Mouse (Mus musculus): ENCODE results near the gene Med1. TPM values are rescaled to one million over a fixed set of nuclear protein-coding genes. Genes with fewer than 3 reads are reported as not detected.
"Not testable (repeated sequence)": the region's sequence is repeated elsewhere in the genome, so short reads cannot be mapped to it uniquely, and the experiment has no call there.

The Med1 gene
- total RNA-seq (2015) (86.9 and 89.2 TPM in 2 replicates), total RNA-seq (2017) (39.1 and 47.9 TPM in 2 replicates)

DNA sequence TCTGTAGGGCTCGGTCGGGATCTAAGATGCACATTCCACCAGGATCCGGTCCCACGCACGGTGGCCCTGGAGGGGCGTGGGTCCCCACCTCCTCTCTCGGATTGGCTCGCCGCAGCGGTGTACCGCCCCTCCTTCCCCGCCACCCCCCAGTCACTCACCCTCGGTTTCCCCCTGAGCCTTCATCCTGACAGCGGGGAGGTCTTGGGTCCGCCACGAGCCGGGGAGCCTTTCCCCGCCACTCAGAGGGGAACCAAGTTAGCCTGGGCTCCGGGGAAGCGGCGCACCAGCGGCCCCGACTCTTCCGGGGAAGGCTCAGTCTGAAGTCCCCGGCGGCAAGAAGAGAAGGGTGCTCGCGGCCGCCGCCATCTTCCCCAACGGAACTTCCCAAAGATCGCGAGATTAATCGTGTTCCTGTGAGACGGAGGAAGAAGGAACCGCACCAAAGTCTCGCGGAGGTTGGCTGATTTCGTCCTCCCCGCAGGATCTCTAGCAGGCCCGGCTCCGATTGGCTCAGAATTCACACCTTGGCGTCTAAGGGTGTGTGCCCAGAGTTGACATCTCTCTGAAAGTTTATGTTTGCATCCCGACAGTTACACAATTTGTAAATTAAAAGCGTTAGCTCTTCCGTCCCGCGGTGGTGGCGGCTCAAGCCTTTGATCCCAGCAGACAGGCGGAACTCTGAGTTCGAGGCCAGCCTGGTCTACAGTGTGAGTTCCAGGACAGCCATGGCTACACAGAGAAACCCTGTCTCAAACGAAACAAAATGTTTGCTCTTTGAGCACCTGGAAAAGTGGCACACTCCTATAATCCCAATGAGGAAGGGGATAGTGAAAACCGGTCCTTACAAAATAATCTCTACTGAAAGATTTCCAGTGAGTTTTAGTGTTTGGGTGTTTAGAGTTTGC is at the start of gene Med1:
Gene Med1 (minus strand): TSS at position 393 of the 905 bp plus-strand sequence.
- ATAC-seq (replicated peaks; ENCODE audit: poor library complexity) = peak; percentile 98

- ATAC-seq (replicated peaks; ENCODE audit: poor library complexity) = no peak
These were observed 45.9 kb upstream of the Med1 start for GRCm38 (mm10) chr11:98238995-98239394.

DNA sequence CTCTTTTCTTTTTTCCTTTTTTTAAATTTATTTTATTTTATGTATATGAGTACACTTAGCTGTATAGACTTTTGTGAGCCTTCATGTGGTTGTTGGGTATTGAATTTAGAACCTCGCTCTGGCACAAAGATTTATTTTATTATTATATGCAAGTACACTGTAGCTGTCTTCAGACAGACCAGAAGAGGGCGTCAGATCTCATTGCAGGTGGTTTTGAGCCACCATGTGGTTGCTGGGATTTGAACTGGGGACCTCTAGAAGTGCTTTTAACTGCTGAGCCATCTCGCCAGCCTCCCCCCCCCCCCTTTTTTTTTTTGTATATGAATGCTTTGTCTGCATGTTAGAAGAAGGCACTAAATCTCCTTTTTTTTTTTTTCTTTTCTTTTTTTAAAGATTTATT is 45.3 kb upstream of the Med1 start:
- no peak for ATAC-seq (replicated peaks; ENCODE audit: poor library complexity)

DNA sequence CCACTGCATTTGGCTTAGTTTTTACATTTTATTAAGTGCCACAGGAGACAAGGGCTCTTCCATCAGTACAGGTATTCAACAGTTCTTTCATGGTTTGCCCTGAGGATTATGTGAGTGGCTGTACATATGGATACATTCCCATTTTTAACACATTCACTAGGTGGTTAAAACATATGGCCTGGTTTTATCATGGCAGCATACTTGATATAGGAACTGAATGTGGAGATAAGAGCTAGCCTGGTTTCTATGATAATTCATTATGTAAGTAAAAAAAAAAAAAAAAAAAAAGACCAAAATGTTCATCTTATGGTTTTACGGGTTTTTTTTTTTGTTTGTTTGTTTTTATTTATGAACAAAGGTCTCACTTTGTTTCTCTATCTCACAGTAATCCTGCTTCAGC is 33.3 kb upstream of the Med1 start:
- ATAC-seq (replicated peaks; ENCODE audit: poor library complexity) = no peak

GRCm38 (mm10) chr11:98213311-98213710 is 20.2 kb upstream of the Med1 start:
- peak; percentile 83 for ATAC-seq (replicated peaks; ENCODE audit: poor library complexity)

- not testable (repeated sequence) for ATAC-seq (replicated peaks; ENCODE audit: poor library complexity)
These were observed 16.6 kb upstream of the Med1 start for GRCm38 (mm10) chr11:98209661-98210060.

- ATAC-seq (replicated peaks; ENCODE audit: poor library complexity) = not testable (repeated sequence)
These were observed 13.2 kb upstream of the Med1 start for GRCm38 (mm10) chr11:98206281-98206680.

GRCm38 (mm10) chr11:98205463-98205862 is 12.4 kb upstream of the Med1 start:
- ATAC-seq (replicated peaks; ENCODE audit: poor library complexity) = no peak

DNA sequence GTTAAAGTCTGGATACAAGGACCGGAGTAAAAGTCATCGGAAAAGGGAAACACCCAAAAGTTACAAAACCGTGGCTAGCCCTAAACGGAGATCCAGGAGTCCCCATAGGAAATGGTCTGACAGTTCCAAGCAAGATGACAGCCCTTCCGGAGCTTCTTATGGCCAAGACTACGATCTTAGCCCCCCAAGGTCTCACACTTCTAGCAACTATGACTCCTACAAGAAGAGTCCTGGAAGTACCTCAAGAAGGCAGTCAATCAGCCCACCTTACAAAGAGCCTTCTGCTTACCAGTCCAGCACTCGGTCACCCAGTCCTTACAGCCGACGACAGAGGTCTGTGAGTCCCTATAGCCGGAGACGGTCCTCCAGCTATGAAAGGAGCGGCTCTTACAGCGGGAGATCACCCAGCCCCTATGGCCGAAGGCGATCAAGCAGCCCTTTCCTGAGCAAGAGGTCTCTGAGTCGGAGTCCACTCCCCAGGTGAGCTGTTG is 10.9 kb upstream of the Med1 start:
- ATAC-seq (replicated peaks; ENCODE audit: poor library complexity) = no peak

DNA sequence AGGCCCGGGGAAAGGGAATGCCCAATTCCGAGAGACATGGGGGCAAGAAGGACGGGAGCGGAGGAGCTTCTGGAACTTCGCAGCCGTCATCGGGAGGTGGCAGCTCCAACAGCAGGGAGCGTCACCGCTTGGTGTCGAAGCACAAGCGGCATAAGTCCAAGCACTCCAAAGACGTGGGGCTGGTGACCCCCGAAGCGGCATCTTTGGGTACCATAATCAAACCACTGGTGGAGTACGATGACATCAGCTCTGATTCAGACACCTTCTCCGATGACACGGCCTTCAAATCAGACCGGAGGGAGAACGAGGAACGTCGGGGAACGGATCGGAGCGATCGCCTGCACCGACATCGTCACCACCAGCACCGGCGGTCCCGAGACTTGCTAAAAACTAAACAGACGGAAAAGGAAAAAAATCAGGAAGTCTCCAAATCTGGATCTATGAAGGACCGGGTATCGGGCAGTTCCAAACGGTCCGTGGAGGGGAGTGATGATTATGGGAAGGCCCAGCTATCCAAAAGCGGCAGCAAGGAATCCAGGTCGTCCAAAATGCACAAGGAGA is 10.3 kb upstream of the Med1 start:
- 0 out of 2 replicates have a peak, but pooled peaks have one; percentile 2 for ATAC-seq (replicated peaks; ENCODE audit: poor library complexity)

DNA sequence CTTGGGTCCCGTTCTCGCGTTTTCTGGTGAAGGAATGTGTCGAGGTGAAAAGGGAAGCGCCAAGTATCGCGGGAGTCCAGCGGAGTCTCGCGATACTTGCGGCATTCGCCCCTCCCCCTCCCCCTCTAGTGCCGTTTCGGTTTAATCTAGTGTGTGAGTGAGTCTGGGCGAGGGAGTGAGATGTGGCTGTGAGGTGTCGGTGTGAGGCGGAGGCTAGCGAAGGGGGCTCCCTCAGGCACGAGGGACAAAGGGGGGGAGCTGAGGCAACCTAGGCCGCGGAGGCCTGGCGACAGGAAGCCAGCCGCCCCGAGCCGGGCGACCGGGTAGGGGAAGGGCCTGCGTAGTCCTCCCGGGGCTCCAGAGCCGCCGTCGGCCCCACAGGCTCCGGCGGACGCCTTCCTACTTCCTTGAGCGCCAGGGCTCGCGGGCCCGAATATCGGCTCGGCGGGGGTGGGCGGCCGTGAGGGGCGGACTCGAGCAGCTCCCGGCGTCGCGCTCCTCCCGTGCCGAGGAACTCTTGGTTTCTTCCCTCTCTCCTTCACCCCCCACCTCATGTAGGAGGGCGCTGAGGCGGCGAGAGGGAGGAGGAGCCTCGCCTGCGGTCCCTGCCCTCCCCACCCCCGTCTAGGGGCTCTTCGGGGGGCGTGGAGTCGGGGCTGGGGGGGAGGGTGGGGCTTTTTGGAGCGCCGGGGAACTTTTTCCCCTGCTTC is 9.7 kb upstream of the Med1 start, which contains the start of gene Cdk12:
Gene Cdk12 (plus strand): TSS at position 419 of the 710 bp plus-strand sequence.
- ATAC-seq (replicated peaks; ENCODE audit: poor library complexity) = peak; percentile 92

DNA sequence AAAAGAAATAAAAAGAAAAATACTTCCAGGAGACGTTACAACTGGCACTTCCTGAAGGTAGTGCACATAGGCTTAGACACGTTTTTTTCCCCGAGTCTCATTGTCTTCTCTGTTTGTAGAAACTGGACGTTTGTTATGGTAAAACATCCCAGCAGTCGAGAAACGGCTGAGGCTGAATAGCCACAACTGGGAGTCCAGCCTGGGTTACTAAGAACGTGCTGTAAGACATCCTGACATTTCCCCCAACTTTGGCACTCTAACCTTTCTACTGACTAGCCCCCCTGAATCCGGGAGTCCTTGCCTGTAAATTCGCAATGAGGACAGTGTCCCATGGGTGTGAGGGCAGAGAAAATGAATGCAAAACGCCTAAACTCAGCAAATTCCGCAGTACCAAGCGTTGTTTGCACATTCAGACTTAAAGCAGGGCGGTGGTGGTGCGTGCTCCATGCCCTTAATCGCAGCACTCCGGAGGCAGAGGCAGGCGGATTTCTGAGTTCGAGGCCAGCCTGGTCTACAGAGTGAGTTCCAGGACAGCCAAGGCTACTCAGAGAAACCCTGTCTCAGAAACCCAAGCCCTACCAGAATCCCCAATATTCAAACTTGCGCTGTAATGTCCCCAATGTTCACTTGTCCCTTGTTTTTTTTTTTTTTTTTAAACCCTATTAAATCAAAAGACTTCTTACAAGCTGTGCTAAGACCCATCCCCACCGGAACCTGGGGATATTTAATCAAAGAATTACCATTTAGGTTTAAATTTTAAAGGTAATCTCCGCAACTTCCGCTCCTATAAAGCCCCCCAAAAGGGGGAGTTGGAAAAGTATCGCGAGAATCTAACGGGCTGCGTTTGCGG is 8.9 kb upstream of the Med1 start:
- ATAC-seq (replicated peaks; ENCODE audit: poor library complexity) = 0 out of 2 replicates have a peak, but pooled peaks have one; percentile 14

DNA sequence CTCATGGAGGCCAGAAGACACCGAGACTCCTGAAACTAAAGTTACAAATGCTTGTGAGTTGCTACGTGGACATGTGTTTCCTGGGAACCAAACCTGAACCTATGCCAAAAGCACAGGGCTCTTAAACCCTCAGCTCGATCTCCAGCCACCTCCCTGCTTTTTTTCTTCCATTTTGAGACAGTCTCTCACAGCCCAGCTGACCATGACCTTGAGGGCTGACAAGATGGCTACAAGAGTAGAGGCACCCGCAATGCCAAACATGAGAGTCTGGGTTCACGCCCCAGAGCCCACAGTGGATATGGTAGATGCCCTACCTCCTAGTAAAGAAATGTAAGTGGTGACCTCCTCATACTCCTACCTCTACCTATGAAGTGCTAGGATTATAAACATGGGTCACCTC is 2.3 kb downstream of the Med1 start:
- no peak for ATAC-seq (replicated peaks; ENCODE audit: poor library complexity)

DNA sequence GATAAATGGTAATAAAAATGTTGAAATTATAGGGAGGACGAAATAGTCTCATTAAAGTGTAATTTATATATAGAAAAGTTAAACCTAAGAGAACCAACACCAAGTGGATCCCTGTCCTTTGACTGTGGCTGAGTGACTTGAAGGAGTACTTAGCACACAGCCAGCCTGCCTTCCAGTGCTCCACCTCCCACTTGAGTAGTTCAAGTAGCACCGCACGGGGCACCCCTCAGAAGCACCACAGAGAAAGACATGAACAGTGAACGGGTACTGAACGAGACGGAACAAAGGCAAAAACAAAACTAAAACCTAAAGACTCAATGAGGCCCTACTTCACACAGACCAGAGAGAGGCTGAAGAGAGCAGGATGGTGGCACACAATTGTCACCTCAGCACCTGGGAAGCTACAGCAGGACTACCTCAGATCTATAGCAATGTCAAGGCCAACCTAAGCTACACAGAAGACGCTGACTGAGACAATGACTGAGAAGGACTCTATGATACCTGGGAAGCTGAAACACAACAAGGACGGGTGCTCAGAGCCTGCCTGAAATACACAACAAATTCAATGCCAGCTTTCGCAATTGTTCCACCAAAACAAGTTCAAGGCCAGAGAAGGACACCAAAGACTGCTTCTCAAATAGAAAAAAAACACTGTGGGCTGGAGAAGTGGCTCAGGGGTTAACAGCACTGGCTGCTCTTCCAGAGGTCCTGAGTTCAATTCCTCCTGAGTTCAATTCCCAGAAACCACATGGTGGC is 5.3 kb downstream of the Med1 start:
- no peak for ATAC-seq (replicated peaks; ENCODE audit: poor library complexity)

DNA sequence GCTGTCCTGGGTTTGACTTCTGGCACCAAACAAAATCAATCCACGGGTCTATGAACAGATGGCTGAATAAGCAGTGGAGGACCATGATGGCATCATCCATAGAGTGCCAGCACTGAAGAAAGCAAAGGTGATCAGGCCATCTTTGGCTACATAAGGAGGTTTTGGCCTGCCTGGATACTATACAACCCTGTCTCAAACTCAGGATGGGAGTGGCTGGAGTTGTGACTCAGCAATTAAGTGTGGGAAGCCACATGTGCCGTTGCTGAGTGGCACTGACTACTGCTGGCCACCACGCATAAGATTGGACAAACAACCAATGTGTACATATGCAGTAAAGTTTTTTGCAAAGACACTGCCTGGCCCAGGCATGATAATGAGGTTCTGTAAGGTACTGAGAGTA is 10.9 kb downstream of the Med1 start:
- not testable (repeated sequence) for ATAC-seq (replicated peaks; ENCODE audit: poor library complexity)

- ATAC-seq (replicated peaks; ENCODE audit: poor library complexity) = no peak
These were observed 24.7 kb downstream of the Med1 start for GRCm38 (mm10) chr11:98168400-98168799.

DNA sequence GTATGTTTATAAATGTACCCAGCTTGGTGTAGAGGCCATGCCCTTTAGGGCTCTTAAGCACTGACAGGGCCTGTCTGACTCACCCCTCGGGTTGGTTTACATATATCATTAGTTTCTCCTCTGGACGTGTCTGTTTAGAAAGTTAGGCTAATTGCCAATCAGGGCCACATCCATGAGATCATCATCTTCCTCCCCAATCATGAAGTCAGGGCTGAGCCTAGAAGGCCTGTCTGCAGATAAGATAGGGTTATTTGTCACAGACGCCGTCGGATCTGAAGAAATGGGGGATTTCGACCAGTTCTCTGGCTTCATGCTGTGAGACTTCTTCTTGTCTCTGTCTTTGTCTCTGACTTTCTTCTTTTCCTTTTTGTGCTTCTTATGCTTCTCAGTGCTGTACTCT is 38.0 kb downstream of the Med1 start:
- ATAC-seq (replicated peaks; ENCODE audit: poor library complexity) = peak; percentile 29; the same call in 1 of the 2 replicates

DNA sequence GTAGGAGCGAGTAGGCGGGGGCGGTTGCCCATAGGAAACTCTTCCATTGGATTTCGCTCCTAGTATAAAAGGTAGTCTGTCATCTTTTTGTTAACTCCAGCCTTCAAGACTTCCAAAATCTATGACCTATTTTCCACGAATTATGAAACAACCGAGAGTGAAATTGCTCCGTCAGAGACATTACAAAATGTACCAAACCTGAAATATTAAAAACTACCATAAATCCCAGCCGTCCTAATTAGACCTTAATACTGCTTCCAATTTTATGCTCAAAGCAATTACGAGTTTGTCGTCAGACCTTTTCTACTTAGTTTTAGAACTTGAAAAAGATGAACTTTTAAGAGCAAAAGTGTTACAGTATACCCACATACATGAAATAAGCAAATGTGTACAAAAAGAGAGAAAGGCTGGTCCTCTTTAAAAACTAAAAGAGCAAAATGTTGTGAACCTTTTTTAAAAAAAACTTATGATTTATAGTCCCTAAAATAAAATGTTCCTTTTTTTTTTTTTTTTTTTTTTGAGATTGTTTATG is 42.4 kb downstream of the Med1 start:
- ATAC-seq (replicated peaks; ENCODE audit: poor library complexity) = no peak

All from megakaryocyte progenitor cell, adult 5-6 weeks (primary cell).